Mouse (Mus musculus) stomach, postnatal 0 days (tissue): ENCODE measurements around the gene Gm11492. TPM values are rescaled to one million over a fixed set of nuclear protein-coding genes. Genes with fewer than 3 reads are reported as not detected.

ENCODE experiments used
- ATAC-seq: fragments of 200-750 bp; cut with Nextera tagmentation; 2 replicates; pipeline ENCODE4 v1.8.0; 2017; ENCODE audit not compliant: low FRiP score, low TSS enrichment
- DNase-seq: peaks from one replicate; pipeline ENCODE4 v3.0.0-alpha.2; 2016; ENCODE audit warnings: low spot score
- H3K27ac ChIP-seq: fragments of 300-500 bp; sonication (generic); replicated peaks from 2 replicates; pipeline ENCODE4 v1.5.1; 2014; ENCODE audit warnings: mild to moderate bottlenecking, control low read depth
- H3K27me3 ChIP-seq: fragments of 300-500 bp; sonication (generic); 2 replicates; pipeline ENCODE4 v1.6.1; 2014; ENCODE audit warnings: low read length; ENCODE audit not compliant: control insufficient read depth, insufficient read depth
- H3K36me3 ChIP-seq: fragments of 300-500 bp; sonication (generic); 2 replicates; pipeline ENCODE4 v1.6.1; 2014; ENCODE audit warnings: low read length, mixed read lengths; ENCODE audit not compliant: control insufficient read depth, insufficient read depth
- H3K4me1 ChIP-seq: fragments of 300-500 bp; sonication (generic); replicated peaks from 2 replicates; pipeline ENCODE4 v1.6.1; 2014; ENCODE audit warnings: antibody characterized with exemption; ENCODE audit not compliant: control insufficient read depth, insufficient read depth
- H3K4me2 ChIP-seq: fragments of 300-500 bp; sonication (generic); replicated peaks from 2 replicates; pipeline ENCODE4 v1.6.1; 2014; ENCODE audit warnings: low read depth, mild to moderate bottlenecking, control low read depth, moderate library complexity
- H3K4me3 ChIP-seq: fragments of 300-500 bp; sonication (generic); 2 replicates; pipeline ENCODE4 v1.5.1; 2014; ENCODE audit warnings: low read depth, low read length, control low read depth
- H3K9ac ChIP-seq: fragments of 300-500 bp; sonication (generic); 2 replicates; pipeline ENCODE4 v1.6.1; 2014; ENCODE audit warnings: mild to moderate bottlenecking, low read length, control low read depth, mixed read lengths
- H3K9me3 ChIP-seq: fragments of 300-500 bp; sonication (generic); 2 replicates; pipeline ENCODE4 v1.6.1; 2016; ENCODE audit warnings: low read length; ENCODE audit not compliant: control insufficient read depth
- CTCF ChIP-seq: IDR thresholded peaks from 2 replicates; pipeline ENCODE4 v1.5.1; 2016; ENCODE audit warnings: antibody characterized with exemption, low read depth, mild to moderate bottlenecking, moderate library complexity
- EP300 ChIP-seq: optimal IDR thresholded peaks from 2 replicates; pipeline ENCODE3; 2016; ENCODE audit warnings: antibody characterized with exemption
- WGBS: fragments of 180-500 bp; shearing (Covaris S2); extraction: QIAGEN DNeasy Blood & Tissue Kit; methylation state at CpG from one replicate; pipeline ENCODE4 v1.1.7; 2014; 5-methylcytosine and 5-hydroxymethylcytosine counted together
- polyA plus RNA-seq: library from polyadenylated mRNA; unstranded; fragments of >200 nt; fragmentation: Nextera tagmentation; extraction: Ambion mirVana; gene quantifications from 2 replicates; pipeline ENCODE4 v1.2.1, GENCODE M21; 2015

Gm11492 gene
- polyA plus RNA-seq, 1 experiment from 2014 or later: not detected

DNA sequence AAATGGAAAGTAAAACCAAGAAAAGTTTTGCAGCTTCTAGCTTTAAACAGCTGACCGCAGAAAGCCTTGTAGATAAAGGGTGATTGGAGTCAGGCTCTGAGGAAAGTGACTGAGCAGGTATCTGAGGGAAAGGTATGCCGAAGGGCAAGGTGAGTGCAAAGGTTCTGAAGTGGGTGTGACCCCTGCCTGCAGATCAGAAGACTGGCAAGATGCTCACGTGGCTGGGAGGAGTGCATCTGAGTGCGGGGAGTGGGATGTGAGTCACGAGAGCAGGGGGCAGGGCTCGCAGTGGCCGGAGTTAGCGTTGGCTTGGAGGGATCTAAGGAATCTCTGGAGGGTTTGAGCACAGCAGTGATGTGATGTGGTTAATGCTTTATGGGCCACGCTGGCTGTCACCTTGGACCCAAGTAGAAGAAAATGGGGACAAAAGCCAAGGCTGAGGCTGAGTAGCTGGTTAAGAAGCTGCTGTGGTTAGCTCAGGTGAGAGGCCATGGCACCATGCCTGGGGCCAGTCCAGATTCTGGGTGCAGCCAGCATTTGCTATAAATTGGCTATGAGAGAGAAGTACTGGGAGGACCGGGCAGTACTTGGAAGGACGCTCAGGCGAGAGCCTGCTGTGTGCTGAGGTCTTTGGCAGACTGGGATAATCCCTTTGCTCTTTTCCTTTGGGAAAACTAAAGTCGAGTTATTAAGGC, 33.1 kb downstream of the Gm11492 start:
- peaks cover 45% of the 10 kb centered on the region for H3K36me3 ChIP-seq
- DNase-seq: peak; percentile 74
- no peaks in the 10 kb centered on the region for H3K27me3 ChIP-seq
- H3K4me3 ChIP-seq: no peak overlapping the region
- ATAC-seq: peak; percentile 65
- H3K27ac ChIP-seq: peak overlapping the region; percentile 61; the same call in 1 of the 2 replicates
- WGBS: 83% methylated on average over 13 of the region's 13 CpGs
- no peak overlapping the region for H3K4me2 ChIP-seq
- H3K9ac ChIP-seq: no peak overlapping the region
- H3K4me1 ChIP-seq: peaks cover 5% of the 10 kb centered on the region; the same call in 1 of the 2 replicates
- H3K9me3 ChIP-seq: no peaks in the 10 kb centered on the region
- no peak for TF ChIP-seq EP300
- no peak for TF ChIP-seq CTCF

DNA sequence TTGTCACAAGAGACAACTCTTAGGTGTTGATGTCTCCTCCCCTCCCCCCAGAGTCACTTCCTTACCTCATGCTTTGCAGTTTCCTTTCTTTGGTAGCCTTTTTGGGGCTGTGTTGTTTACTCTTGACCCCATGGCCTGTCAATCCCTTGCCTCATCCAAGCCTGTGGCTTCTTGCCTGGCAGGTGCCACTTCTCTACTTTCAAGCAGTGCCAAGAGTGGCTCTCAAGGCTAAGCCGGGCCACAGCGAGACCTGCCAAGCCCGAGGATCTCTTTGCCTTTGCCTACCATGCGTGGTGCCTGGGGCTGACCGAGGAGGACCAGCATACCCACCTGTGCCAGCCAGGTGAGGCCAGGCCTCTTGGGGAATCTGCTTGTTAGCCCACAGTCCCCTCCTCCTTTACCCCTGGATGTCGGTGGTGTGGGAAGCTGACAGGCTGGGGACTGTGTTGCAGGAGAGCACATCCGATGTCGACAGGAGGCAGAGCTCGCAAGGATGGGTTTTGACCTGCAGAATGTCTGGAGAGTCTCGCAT, 33.9 kb downstream of the Gm11492 start:
- Histone ChIP-seq H3K9me3 (no peaks in the 10 kb centered on the region), H3K4me3 (no peak overlapping the region), H3K27ac (0 out of 2 replicates have a peak overlapping the region, but pooled peaks have one; percentile 35), H3K27me3 (no peaks in the 10 kb centered on the region), H3K4me1 (peaks cover 5% of the 10 kb centered on the region; the same call in 1 of the 2 replicates), H3K4me2 (no peak overlapping the region), H3K9ac (no peak overlapping the region), H3K36me3 (peaks cover 50% of the 10 kb centered on the region)
- ATAC-seq (no peak), DNase-seq (no peak)
- no peak for TF ChIP-seq CTCF
- TF ChIP-seq EP300: no peak
- WGBS: 91% methylated on average over 10 of the region's 10 CpGs

DNA sequence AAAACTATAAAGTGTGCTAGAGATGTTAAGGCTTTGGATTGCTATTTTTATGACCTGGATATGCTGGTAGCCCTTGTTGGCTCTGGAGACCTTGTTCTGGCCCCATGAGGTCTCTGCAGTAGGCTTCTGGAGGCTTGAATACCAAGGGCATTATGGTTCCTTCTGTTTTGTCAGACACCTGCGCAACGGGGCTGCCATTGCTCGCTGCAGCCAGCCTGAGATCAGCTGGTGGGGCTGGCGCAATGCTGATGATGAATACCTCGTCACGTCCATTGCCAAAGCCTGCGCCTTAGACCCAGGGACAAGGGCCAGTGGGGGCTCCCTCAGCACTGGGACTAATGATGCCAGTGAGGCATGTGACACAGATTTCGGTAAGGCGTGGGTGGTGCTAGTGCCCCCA, 35.8 kb downstream of the Gm11492 start:
- TF ChIP-seq EP300 (no peak), CTCF (no peak)
- H3K27me3 ChIP-seq: no peaks in the 10 kb centered on the region
- ATAC-seq (no peak), DNase-seq (no peak)
- no peak overlapping the region for H3K4me2 ChIP-seq
- WGBS: 95% methylated on average over 9 of the region's 9 CpGs
- peaks cover 55% of the 10 kb centered on the region for H3K36me3 ChIP-seq
- H3K4me3 ChIP-seq: no peak overlapping the region
- no peaks in the 10 kb centered on the region for H3K4me1 ChIP-seq
- no peak overlapping the region for H3K9ac ChIP-seq
- H3K27ac ChIP-seq: no peak overlapping the region
- H3K9me3 ChIP-seq: no peaks in the 10 kb centered on the region

DNA sequence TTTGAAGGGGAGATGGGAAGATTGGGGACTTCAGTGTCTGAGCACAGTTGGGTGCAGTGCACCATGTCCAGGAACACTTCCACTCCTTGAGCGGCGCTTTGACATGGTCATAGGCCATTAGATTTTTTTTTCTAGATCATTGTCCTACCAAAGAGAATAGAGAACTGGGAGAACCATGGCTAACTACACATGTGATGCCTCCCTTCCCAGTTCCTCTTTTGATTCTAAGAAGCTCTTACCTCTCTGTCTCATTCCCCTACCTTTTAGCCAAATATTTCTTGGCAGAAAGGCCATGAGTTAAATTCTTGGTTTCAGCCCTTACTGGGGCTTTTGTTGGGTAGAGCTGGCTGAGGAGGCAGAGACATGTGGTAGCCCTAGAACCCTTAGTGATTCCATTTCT, 37.1 kb downstream of the Gm11492 start:
- H3K4me2 ChIP-seq: no peak overlapping the region
- ATAC-seq: no peak
- H3K9me3 ChIP-seq: no peaks in the 10 kb centered on the region
- H3K36me3 ChIP-seq: peaks cover 49% of the 10 kb centered on the region
- H3K27me3 ChIP-seq: no peaks in the 10 kb centered on the region
- no peak overlapping the region for H3K9ac ChIP-seq
- WGBS: 94% methylated on average over 2 of the region's 2 CpGs
- no peak for DNase-seq
- H3K4me3 ChIP-seq: no peak overlapping the region
- H3K27ac ChIP-seq: no peak overlapping the region
- no peaks in the 10 kb centered on the region for H3K4me1 ChIP-seq
- TF ChIP-seq EP300 (no peak), CTCF (no peak)

DNA sequence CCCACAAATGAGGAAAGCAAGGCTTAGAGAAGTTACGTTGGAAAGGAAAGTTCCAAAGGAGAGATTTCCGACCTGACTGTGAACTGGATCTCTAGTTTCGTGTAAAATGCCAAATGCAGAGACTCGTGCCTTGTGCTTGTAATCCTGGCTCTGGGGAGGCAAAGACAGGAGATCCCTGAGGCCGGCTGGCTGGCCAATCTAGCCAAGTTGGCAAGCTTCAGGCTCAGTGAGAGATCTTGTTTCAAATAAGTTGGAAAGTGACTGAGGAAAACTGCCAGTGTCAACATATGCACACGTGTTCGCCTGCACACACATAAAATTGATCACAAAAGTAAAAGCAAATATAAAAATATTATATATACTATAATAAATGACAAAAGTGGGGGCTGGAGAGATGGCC, 42.8 kb downstream of the Gm11492 start:
- 82% methylated on average over 7 of the region's 7 CpGs for WGBS
- ATAC-seq (no peak), DNase-seq (no peak)
- Histone ChIP-seq H3K4me1 (no peaks in the 10 kb centered on the region), H3K9ac (no peak overlapping the region), H3K36me3 (peaks cover 43% of the 10 kb centered on the region), H3K4me3 (no peak overlapping the region), H3K4me2 (no peak overlapping the region), H3K9me3 (no peaks in the 10 kb centered on the region), H3K27ac (no peak overlapping the region), H3K27me3 (no peaks in the 10 kb centered on the region)
- TF ChIP-seq CTCF (no peak), EP300 (no peak)

DNA sequence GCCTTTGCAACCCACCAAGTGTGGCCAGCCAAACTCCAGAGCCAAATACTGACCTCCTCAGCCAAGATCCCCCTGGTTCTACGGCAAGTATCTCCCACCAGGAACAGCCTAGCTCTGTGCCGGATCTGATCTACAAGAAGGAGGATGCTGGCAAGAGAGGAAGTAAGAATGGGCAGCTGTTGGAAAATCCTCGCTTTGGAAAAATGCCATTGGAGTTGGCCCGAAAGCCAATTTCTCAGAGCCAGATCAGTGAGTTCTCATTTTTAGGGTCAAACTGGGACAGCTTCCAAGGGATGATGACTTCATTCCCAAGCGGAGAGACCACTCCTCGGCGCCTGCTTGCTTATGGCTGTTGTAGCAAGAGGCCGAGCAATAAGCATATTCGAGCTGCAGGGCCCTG, 45.1 kb downstream of the Gm11492 start:
- H3K36me3 ChIP-seq: peaks cover 32% of the 10 kb centered on the region
- H3K9ac ChIP-seq: no peak overlapping the region
- no peaks in the 10 kb centered on the region for H3K4me1 ChIP-seq
- H3K4me2 ChIP-seq: no peak overlapping the region
- H3K27ac ChIP-seq: no peak overlapping the region
- no peak for TF ChIP-seq CTCF
- no peak for TF ChIP-seq EP300
- no peaks in the 10 kb centered on the region for H3K9me3 ChIP-seq
- H3K4me3 ChIP-seq: no peak overlapping the region
- ATAC-seq (no peak), DNase-seq (no peak)
- WGBS: 71% methylated on average over 9 of the region's 9 CpGs
- H3K27me3 ChIP-seq: no peaks in the 10 kb centered on the region
